Mouse (Mus musculus) thymus, adult 18-20 months (tissue): ENCODE measurements around the gene Sim2.

Experiments used
- DNase-seq, 2 experiments: peaks; one replicate each; pipeline ENCODE4 v3.0.0; 2022; ENCODE audit warnings: mixed read lengths in 2 of 2

The Sim2 gene

GRCm38 (mm10) chr16:94168655-94169545 is 84.2 kb downstream of the Sim2 start:
- DNase-seq = no peak

GRCm38 (mm10) chr16:94170218-94170617 is 85.5 kb downstream of the Sim2 start:
- no peak for DNase-seq

GRCm38 (mm10) chr16:94173361-94173760 is 88.6 kb downstream of the Sim2 start:
- DNase-seq = no peak

GRCm38 (mm10) chr16:94175366-94175986 is 90.7 kb downstream of the Sim2 start:
- DNase-seq = no peak
